Mouse (Mus musculus): ENCODE data around the gene Acat2. TPM values are rescaled to one million over a fixed set of nuclear protein-coding genes. Genes with fewer than 3 reads are reported as not detected.
"Not testable (repeated sequence)": the region's sequence is repeated elsewhere in the genome, so short reads cannot be mapped to it uniquely, and the experiment has no call there.

Gene Acat2
- total RNA-seq, 2 experiments from 2014 or later = 3.5 to 4.3 TPM

GRCm38 (mm10) chr17:12915881-12916583 is 44.5 kb downstream of the Acat2 start, which contains the start of gene Mrpl18:
Gene Mrpl18 (minus strand): TSS chr17:12916345.
- peak; percentile 97 to 98 for DNase-seq
- intact Hi-C loops (cut with DNase I) = loop anchor here (5.0 kb wide), 2 partner anchors 61 to 76 kb away; partner anchors contain the start of gene Wtap

- DNase-seq = no peak
- intact Hi-C loops (cut with DNase I) = loop anchor here (5.0 kb wide), 2 partner anchors 62 to 77 kb away; partner anchors contain the start of gene Wtap
These were observed 45.1 kb downstream of the Acat2 start, which contains the start of gene Tcp1 for GRCm38 (mm10) chr17:12915488-12915880. Gene Tcp1 (plus strand): TSS chr17:12915701.

- DNase-seq = no peak
- intact Hi-C loops (cut with DNase I) = no loop called here
These were observed 50.2 kb downstream of the Acat2 start for GRCm38 (mm10) chr17:12910391-12910790.

- no peak for DNase-seq
- intact Hi-C loops (cut with DNase I) = no loop called here
These were observed 50.9 kb downstream of the Acat2 start, which contains the start of gene Pnldc1 for GRCm38 (mm10) chr17:12909361-12910280. Gene Pnldc1 (minus strand): TSS chr17:12910230.

- DNase-seq = no peak
- intact Hi-C loops (cut with DNase I) = no loop called here
These were observed 54.1 kb downstream of the Acat2 start for GRCm38 (mm10) chr17:12906436-12906835.

GRCm38 (mm10) chr17:12905810-12906209 is 54.7 kb downstream of the Acat2 start:
- intact Hi-C loops (cut with DNase I) = no loop called here
- DNase-seq = no peak

GRCm38 (mm10) chr17:12904349-12904748 is 56.2 kb downstream of the Acat2 start:
- no peak for DNase-seq
- intact Hi-C loops (cut with DNase I) = no loop called here

- intact Hi-C loops (cut with DNase I) = no loop called here
These were observed 56.9 kb downstream of the Acat2 start for GRCm38 (mm10) chr17:12903372-12904333.

GRCm38 (mm10) chr17:12902291-12902690 is 58.3 kb downstream of the Acat2 start:
- intact Hi-C loops (cut with DNase I) = no loop called here
- no peak for DNase-seq

More at GRCm38 (mm10) chr17:12903372-12904333, 56.9 kb downstream of the Acat2 start:
- no peak for DNase-seq

GRCm38 (mm10) chr17:12898607-12899006 is 61.9 kb downstream of the Acat2 start:
- intact Hi-C loops (cut with DNase I); DNase-seq: not testable (repeated sequence)

GRCm38 (mm10) chr17:12897674-12898073 is 62.9 kb downstream of the Acat2 start:
- no peak for DNase-seq
- intact Hi-C loops (cut with DNase I) = no loop called here

Other genes starting within 250 kb of the Acat2 start
- 10 to 100 TPM; 41.0 to 42.8 TPM for gene Igf2r, start 191.1 kb downstream of the Acat2 start, total RNA-seq (2021)
- under 1 TPM; 0.22 to 0.54 TPM for gene Mas1, start 92.6 kb downstream of the Acat2 start, total RNA-seq (2021)
- gene Mrgprh, start 84.7 kb downstream of the Acat2 start, total RNA-seq (2021) = 1 to 10 TPM; 2.1 to 4.1 TPM
- gene Pnldc1, start 50.5 kb downstream of the Acat2 start, total RNA-seq (2021) = not detected
- gene Tcp1, start 45.0 kb downstream of the Acat2 start, total RNA-seq (2021) = 100 to 1,000 TPM; 149 to 172 TPM
- gene Mrpl18, start 44.4 kb downstream of the Acat2 start, total RNA-seq (2021) = 100 to 1,000 TPM in 1 of 2 experiments, 10 to 100 TPM in 1; 92.4 to 107 TPM
- gene Acat3, start 20.1 kb downstream of the Acat2 start, total RNA-seq (2021) = not detected
- gene Wtap, start 33.4 kb upstream of the Acat2 start, total RNA-seq (2021) = 10 to 100 TPM; 22.4 to 25.6 TPM
- 100 to 1,000 TPM; 433 to 444 TPM for gene Sod2, start 46.1 kb upstream of the Acat2 start, total RNA-seq (2021)
- gene Gpr31b, start 91.5 kb upstream of the Acat2 start, total RNA-seq (2021) = not detected
- gene Tcp10b, start 100.4 kb upstream of the Acat2 start, total RNA-seq (2021) = under 1 TPM; 0.32 to 0.74 TPM
- not detected for gene Unc93a, start 171.1 kb upstream of the Acat2 start, total RNA-seq (2021)